Mouse (Mus musculus) ES-E14 (cell line): ENCODE data around the gene Gm17617. TPM values are rescaled to one million over a fixed set of nuclear protein-coding genes. Genes with fewer than 3 reads are reported as not detected.
A peak's percentile ranks its signal among the peaks of the same experiment; 100 is the strongest.

Experiments used
- DNase-seq: peaks from one replicate; pipeline ENCODE4 v3.0.0-alpha.2; 2013; ENCODE audit warnings: low read depth, low spot score
- H3K27ac ChIP-seq: 2 replicates; pipeline ENCODE4 v1.5.1; 2012; ENCODE audit warnings: low read depth, mild to moderate bottlenecking, low read length, moderate library complexity, mixed read lengths; ENCODE audit not compliant: poor library complexity, insufficient read depth, severe bottlenecking
- H3K36me3 ChIP-seq: 2 replicates; pipeline ENCODE4 v1.6.1; 2012; ENCODE audit warnings: mild to moderate bottlenecking, low read length, moderate library complexity, mixed read lengths; ENCODE audit not compliant: control insufficient read depth, poor library complexity, insufficient read depth, severe bottlenecking
- H3K4me1 ChIP-seq, 2 experiments: fragments of 150-350 bp in 1 of 2; sonication (generic) in 1 of 2; 2 replicates each; pipeline ENCODE4 v1.6.1; 2012; ENCODE audit warnings: low read length in 2 of 2, mild to moderate bottlenecking in 1 of 2, mixed read lengths in 1 of 2; ENCODE audit not compliant: control insufficient read depth in 2 of 2, insufficient read depth in 2 of 2, poor library complexity in 1 of 2
- H3K4me3 ChIP-seq, 2 experiments: fragments of 150-350 bp in 1 of 2; sonication (generic) in 1 of 2; 2 replicates each; pipeline ENCODE4 v1.5.1; 2012; ENCODE audit warnings: low read length in 2 of 2, low read depth in 1 of 2, mild to moderate bottlenecking in 1 of 2, mixed read lengths in 1 of 2; ENCODE audit not compliant: insufficient read depth in 1 of 2, poor library complexity in 1 of 2, severe bottlenecking in 1 of 2
- H3K9ac ChIP-seq: 2 replicates; pipeline ENCODE4 v1.6.1; 2012; ENCODE audit warnings: low read depth, mild to moderate bottlenecking, low read length, mixed read lengths; ENCODE audit not compliant: poor library complexity, insufficient read depth, severe bottlenecking
- H3K9me3 ChIP-seq: fragments of 150-350 bp; sonication (generic); 2 replicates; pipeline ENCODE4 v1.6.1; 2012; ENCODE audit warnings: low read depth, mild to moderate bottlenecking, low read length; ENCODE audit not compliant: control insufficient read depth, insufficient read depth
- CHD2 ChIP-seq: IDR thresholded peaks from 2 replicates; pipeline ENCODE4 v1.6.1; 2014; ENCODE audit warnings: mild to moderate bottlenecking, low read depth, low read length, inconsistent platforms
- HCFC1 ChIP-seq: IDR thresholded peaks from 2 replicates; pipeline ENCODE4 v1.6.1; 2012; ENCODE audit warnings: low read length, inconsistent platforms, borderline replicate concordance; ENCODE audit not compliant: insufficient read depth
- MAFK ChIP-seq: IDR thresholded peaks from 2 replicates; pipeline ENCODE4 v1.6.1; 2014; ENCODE audit warnings: mild to moderate bottlenecking, low read depth, low read length, inconsistent platforms; ENCODE audit not compliant: insufficient read depth
- ZC3H11A ChIP-seq: IDR thresholded peaks from 2 replicates; pipeline ENCODE4 v1.6.1; 2012; ENCODE audit warnings: low read depth, mild to moderate bottlenecking, inconsistent platforms, low read length, borderline replicate concordance
- ZNF384 ChIP-seq: IDR thresholded peaks from 2 replicates; pipeline ENCODE4 v1.6.1; 2012; ENCODE audit warnings: low read depth, low read length, inconsistent platforms
- in situ Hi-C, 2 experiments: fragments of 600-800 bp; cut with MboI; formaldehyde crosslinking; loops; one replicate each; pipeline ENCODE4 v1.15.1; 2025; ENCODE audit warnings: low sequenced_read_pairs in 2 of 2, inconsistent platforms in 1 of 2; ENCODE audit not compliant: unreplicated experiment in 2 of 2
- total RNA-seq: library from RNA; depleted of rRNA; stranded (reverse); fragments of 300-350 nt; gene quantifications from 2 replicates; pipeline ENCODE4 v1.2.3, GENCODE M21; 2012

The Gm17617 gene
- total RNA-seq, 1 experiment = not detected

DNA sequence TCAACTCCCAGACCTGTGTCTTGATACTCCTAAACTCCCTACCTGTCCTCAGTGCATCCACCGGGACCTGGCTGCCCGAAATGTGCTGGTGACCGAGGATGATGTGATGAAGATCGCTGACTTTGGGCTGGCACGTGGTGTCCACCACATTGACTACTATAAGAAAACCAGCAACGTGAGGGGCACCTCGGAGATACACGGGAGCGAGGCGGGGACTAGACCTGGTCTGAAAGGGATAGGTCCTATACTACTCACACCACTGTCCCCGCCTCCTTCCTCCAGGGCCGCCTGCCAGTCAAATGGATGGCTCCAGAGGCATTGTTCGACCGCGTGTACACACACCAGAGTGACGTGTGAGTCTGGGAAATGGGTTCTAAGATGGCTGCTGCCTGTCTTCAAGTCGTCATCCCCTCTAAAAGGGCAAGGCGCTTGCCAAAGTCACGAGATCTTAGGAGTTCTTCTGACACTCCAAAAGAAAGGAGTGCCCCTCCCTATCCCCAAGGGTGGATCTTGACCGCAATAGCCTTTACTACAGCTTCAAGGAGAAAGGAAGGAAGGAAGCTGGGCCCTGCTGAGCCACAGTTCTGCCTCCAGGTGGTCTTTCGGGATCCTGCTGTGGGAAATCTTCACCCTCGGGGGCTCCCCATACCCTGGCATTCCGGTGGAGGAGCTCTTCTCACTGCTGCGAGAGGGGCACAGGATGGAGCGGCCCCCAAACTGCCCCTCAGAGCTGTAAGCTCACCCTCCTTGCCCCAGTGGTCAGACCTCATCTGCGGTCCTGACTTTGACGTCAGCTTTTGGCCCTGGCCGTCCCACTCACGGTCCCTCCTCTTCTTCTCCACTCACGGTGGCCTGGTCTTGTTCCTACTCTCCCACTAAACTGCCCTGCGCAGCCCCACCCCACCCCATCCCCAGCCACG, 33.7 kb upstream of the Gm17617 start:
- DNase-seq = peak; percentile 70
- no peaks in the 10 kb centered on the region for H3K9me3 ChIP-seq
- peak overlapping the region; percentile 43 to 50; a peak in 3 of 4 replicates for H3K4me3 ChIP-seq
- in situ Hi-C loops = no loop called here
- TF ChIP-seq MAFK = no peak
- TF ChIP-seq HCFC1 = no peak
- TF ChIP-seq CHD2 = no peak
- no peak for TF ChIP-seq ZNF384
- no peaks in the 10 kb centered on the region for H3K36me3 ChIP-seq
- peak overlapping the region; percentile 40; the same call in 1 of the 2 replicates for H3K27ac ChIP-seq
- H3K4me1 ChIP-seq = peaks cover 0 to 15% of the 10 kb centered on the region in 2 experiments; a peak in 1 of 4 replicates
- peak overlapping the region; percentile 60 for H3K9ac ChIP-seq

DNA sequence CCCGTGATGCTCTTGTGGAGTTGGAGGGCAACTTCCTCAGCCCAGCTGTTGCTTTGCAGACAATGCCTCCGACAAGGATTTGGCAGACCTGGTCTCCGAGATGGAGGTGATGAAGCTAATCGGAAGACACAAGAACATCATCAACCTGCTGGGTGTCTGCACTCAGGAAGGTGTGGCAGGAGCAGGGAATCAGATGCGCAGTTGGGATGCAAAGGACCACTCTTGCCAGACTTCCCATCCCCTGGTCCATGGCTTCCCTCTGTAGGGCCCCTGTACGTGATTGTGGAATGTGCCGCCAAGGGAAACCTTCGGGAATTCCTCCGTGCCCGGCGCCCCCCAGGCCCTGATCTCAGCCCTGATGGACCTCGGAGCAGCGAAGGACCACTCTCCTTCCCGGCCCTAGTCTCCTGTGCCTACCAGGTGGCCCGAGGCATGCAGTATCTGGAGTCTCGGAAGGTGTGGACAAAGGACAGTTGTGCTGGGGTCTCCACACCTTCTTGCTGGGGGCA, 32.5 kb upstream of the Gm17617 start:
- TF ChIP-seq MAFK (no peak), HCFC1 (no peak), ZC3H11A (no peak), ZNF384 (no peak), CHD2 (no peak)
- Histone ChIP-seq H3K9ac (peak overlapping the region; percentile 13; the same call in 1 of the 2 replicates), H3K9me3 (no peaks in the 10 kb centered on the region), H3K4me1 (peaks cover 0 to 22% of the 10 kb centered on the region in 2 experiments; a peak in 1 of 4 replicates), H3K4me3 (peak overlapping the region; percentile 1 to 9; a peak in 1 of 4 replicates), H3K36me3 (no peaks in the 10 kb centered on the region), H3K27ac (no peak overlapping the region)
- no peak for DNase-seq
- in situ Hi-C loops = no loop called here

DNA sequence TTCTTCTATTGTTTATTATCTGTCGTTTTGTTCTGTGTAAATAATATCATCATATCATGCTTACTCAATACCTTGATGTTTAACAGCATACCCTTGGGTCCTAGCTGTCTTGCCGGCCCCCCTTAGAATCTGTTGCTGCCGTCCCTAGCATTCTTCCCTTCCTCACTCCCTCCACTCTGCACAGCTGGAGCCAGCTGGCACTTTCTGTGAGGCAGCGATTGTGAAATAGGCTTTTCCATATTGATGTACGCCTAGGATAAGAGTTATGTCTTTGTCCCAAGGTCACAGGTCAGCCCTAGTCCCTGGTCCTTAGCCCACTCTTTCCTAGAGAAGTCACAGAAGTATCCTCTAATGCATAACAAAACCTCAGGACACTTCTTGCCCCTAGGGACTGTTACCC, 30.2 kb upstream of the Gm17617 start:
- Histone ChIP-seq H3K9ac (no peak overlapping the region), H3K4me3 (no peak overlapping the region), H3K9me3 (no peaks in the 10 kb centered on the region), H3K27ac (no peak overlapping the region), H3K36me3 (no peaks in the 10 kb centered on the region), H3K4me1 (peaks cover 0 to 23% of the 10 kb centered on the region in 2 experiments; a peak in 1 of 4 replicates)
- no peak for TF ChIP-seq MAFK
- TF ChIP-seq ZC3H11A = no peak
- TF ChIP-seq HCFC1 = no peak
- TF ChIP-seq ZNF384 = no peak
- TF ChIP-seq CHD2 = no peak
- DNase-seq = no peak
- in situ Hi-C loops = no loop called here

DNA sequence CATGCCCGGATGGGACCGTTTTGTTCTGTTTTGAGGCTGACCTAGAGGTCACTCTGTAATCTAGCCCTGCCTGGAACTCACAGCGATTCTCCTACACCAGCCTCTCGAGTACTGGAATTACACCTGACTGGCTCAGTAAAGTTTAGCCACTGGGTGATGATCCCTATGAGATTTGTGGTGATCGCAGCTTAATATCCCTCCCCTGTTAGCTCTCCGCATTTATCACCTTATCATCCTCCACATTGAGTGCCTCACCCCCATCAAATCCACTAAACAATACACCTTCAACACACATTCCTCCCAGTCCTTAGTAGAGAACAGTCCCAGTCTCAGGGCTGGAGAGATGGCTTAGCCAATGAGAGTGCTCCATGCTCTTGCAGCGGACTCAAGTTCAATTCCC, 29.0 kb upstream of the Gm17617 start:
- in situ Hi-C loops = no loop called here
- Histone ChIP-seq H3K9ac (no peak overlapping the region), H3K9me3 (no peaks in the 10 kb centered on the region), H3K4me3 (no peak overlapping the region), H3K27ac (no peak overlapping the region), H3K36me3 (no peaks in the 10 kb centered on the region), H3K4me1 (peaks cover 0 to 19% of the 10 kb centered on the region in 2 experiments; a peak in 1 of 4 replicates)
- DNase-seq = no peak
- TF ChIP-seq MAFK = no peak
- TF ChIP-seq ZC3H11A = no peak
- no peak for TF ChIP-seq HCFC1
- TF ChIP-seq ZNF384 = no peak
- no peak for TF ChIP-seq CHD2
